Mouse (Mus musculus) ES-Bruce4 (cell line): ENCODE results near the gene Nprl3.

Source experiments
- CTCF ChIP-seq: IDR thresholded peaks from one replicate; pipeline ENCODE4 v1.8.1; 2011; ENCODE audit warnings: low read depth, low read length
- EP300 ChIP-seq: IDR thresholded peaks from 2 replicates; pipeline ENCODE4 v1.6.1; 2011; ENCODE audit warnings: low read depth, low read length; ENCODE audit not compliant: insufficient read depth

- TF ChIP-seq CTCF (no peak), EP300 (no peak)
These were observed 44.8 kb downstream of the Nprl3 start for GRCm38 (mm10) chr11:32222570-32223194.
